Mouse (Mus musculus) left cerebral cortex, adult 9 months (tissue): ENCODE data around the gene Spout1.

ENCODE experiments used
- DNase-seq, 2 experiments: peaks; one replicate each; pipeline ENCODE4 v3.0.0; 2022; ENCODE audit warnings: low spot score in 2 of 2

Spout1 gene

DNA sequence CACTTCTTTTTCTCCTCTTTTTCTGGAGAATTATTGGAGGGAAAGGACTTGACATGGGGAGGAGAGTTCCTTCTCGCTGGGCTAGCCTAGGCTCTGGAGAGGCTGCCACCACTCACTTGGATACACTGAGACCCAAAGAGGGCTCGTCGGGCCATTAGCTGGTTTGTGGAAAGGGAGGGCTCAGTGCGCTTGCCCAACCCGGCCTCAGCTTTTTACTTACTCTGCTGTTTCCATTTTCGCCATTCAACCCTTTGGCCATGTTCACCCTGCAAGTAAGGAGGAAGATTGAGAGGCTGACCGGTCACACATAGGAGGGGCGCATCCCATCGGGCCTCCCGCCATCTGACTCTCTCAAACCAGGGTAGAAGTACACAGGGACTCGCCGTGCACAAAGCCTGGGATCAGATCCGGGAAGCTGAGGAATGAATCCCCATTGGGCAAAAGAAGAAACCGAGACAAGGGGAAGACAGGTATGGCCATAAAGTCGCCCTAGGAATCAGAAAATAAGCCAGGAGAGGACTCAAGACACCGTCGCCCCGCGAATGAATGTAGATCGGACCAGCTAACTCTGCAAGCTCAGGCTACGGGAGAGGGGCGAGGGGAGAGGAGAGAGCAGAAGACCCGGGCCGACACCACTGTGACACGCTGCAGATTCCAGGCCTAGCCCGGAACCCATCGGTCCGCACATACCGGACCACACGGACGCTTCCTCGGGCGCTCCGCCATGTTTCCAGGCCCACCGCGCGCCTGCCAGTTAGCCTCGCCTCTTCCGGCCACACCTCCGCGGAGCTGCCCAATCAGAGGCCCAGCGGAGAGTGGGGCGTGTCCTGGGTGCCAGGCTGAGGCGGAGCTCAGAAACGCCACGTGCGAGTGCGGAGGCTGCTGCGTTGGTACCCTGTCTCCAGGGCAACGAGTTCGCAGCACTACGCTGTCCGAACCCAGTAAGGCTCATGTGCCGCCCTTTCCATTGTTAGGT lies at the start of gene Spout1:
Spout1 (minus strand) TSS at position 760 of the 976 bp plus-strand sequence.
- DNase-seq: peak; percentile 91 to 95

DNA sequence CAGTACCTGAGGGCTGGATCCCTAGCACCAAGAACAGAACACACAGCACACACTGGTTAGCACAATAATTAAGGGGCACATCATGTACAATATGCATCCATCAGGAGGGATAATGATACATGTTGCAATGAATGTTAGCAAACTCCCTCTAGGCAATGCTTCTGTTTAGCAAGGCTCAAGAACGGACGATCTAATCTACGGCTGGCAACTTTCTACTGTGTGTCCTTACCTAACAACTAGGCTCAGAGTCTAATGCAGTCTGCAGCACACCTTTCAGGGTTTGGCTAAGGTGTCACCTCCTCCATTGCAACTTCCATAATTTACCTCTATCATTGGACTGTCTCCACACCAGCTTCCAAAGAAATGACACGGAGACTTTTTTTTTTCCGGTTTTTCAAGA lies 38.0 kb upstream of the Spout1 start:
- no peak for DNase-seq

DNA sequence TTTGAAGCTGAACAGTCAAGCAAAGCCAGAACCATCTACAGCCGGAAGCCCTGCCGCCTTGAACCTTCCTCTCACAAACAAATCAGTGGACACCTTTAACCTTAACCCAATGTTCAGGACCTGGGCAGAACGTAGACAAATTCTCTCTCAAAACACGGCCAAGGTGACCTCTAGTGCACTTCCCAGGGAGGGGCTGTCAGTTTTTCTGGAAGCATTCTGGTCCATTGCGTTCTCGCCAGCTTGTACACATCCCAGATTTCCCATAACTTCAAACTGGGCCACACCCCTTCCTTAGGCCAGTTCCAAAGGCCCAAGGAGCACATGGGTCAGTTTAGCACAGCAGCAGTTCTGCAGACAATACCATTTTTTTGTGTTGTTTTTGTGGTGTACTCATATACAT lies 37.2 kb upstream of the Spout1 start:
- DNase-seq: no peak

DNA sequence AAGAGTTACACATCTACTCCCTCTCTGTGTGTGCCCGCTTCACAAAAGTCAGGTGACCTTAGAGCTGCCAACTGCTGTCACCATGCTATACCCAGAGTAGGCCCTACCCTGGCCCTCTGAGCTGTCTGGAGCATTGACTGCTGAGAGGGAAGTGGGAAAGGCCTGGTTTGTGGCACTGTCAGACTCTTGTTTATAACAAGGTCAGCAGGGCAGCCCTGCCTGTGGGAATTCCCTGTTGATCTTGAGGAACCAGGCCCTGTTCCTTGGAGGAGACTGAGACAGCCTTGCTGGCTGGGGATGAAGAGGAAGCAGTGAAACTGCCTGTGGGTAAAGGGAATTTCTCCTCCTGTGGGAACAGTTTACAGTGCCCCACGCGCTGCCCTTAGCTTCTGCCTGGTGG lies 36.5 kb upstream of the Spout1 start:
- no peak for DNase-seq

DNA sequence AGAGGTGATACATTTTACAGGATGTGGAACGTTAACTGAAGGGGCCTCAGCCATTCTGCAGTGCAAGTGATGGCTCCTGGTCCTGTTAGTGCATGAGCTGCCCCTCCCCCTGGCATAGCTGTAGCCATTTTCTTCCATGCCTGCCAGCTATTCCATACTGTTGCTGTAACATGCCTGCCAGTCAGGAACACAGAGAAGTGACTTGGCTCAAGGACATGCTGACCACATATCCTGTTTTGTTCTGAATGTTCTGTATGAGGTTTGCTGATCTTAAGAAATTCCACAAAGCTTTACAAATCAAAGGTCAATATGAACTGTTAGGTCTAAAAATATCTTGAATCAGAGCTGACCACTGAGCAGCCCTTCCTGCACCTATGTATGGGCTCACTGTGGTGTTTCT lies 34.7 kb upstream of the Spout1 start:
- no peak for DNase-seq

DNA sequence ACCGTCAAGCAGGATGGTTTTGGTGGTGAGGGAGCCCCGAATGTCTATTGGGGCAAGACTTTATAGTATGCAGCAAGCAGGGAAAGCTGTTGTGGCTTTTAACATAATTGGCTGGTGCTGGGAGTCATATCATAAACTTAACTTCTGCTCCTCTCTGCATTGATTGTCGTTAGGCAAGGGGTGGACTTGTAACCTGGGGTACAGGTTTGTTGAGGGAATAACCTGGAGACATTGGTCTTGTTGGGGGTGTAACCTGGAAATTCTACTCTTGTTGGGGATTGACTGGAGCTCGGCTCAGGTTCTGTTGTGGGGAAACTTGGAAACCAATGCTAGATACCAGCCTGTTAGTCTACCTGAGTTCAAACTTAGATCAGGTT lies 33.9 kb upstream of the Spout1 start:
- no peak for DNase-seq

DNA sequence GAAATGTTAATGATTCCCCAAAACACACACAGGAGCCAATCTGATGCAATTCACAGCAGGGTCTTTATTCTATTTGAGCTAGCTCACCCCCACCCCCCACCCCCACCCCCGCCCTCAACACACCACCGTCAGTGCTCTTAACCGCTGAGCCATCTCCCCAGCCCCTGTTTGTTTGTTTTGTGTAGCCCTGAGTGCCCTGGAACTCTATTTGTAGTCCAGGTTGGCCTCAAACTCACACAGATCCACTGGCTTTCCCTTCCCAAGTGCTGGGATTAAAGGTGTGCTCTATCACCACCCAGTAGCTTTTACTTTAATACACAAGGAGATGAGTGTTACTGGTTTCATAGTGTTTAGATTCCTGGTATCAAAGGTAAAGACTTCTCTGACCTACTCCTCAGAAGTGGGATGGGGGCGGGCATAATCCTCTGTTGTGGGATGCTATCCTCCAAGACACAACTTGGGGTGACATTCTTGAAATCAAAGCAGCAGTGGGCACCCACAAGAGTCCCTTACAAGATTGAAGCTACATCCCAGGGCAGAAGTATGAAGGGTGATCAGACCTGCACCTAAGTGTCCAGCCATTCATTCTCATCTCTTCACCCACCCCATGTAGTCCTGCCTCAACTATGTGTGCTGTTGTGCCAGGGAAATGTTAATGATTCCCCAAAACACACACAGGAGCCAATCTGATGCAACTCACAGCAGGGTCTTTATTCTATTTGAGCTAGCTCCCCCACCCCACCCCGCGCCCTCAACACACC lies 33.3 kb upstream of the Spout1 start:
- no peak for DNase-seq

DNA sequence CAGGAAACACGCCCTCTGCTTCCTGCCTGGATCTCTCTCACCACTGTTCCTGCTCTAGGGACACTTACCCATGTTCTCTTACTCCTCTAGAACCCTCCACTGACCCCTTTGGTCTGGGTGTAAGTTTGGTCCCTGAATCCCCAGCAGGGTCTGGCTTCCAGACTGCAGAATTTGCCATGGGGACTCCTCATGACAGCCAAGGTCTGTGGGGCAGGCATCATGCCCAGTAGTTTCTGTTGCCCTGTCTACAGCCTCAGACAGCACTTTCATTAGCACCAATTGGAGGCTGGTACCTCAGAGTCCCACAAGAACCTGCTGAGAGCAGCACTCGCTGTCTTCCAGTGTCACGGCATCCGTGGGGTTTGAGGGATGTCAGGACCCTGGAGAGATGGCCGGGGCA lies 29.6 kb upstream of the Spout1 start:
- DNase-seq: no peak

DNA sequence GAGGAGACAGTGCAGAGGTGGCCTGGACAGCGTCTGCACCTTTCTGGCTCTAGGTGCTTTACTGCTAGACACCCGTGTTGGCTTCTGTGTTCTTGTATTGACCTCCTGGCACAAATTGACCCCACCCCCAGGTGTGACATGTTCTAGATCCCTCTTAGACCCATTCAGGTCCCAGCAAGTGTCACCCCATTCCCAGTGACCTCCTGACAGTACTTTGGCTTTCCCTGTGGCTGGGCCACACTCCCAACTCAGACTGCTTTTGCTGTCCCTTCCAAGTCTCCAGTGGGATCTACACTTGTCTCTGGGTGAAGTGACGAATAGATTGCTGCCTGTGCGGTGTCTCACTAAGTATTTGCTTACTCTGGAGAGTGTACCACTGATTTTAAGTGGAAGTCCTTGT lies 29.1 kb upstream of the Spout1 start:
- no peak for DNase-seq

DNA sequence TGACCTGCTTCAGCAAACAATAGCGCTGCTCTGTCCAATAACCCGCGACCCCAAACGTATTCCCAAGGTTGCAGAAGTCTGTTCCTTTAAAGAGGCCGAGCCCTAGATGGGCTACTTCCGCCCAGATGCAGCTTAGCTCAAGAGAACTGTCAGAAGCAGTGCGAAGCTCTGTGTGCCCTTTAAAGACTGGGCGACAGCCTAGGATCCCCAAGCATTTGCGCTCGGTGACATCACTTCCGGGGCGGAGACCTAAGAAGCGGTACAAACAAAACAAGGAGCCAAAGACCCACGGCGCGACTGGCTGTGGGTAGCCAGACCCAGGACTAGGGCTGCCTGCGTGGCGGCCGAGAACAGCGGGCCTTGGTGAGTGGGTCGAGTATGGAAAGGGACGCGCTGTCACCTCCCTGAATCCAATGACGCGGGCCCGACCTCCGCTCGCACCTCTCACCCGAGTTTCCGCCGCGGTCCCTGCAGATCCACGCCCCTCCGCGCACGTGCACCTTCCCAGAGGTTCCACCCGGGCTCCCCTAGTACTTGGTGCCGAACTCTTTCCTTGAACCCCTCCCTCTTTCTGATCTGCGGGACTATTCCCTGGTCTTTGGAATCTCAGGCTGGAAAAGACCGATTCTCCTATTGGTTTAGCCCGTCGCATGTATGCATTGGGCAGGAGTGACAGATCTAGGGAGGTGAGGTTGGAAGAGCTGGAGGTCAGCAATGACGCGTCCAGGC lies 27.5 kb upstream of the Spout1 start, which contains the start of gene Kyat1:
Kyat1 (minus strand) TSS at position 219 of the 729 bp plus-strand sequence.
- peak; percentile 80 to 94 for DNase-seq

DNA sequence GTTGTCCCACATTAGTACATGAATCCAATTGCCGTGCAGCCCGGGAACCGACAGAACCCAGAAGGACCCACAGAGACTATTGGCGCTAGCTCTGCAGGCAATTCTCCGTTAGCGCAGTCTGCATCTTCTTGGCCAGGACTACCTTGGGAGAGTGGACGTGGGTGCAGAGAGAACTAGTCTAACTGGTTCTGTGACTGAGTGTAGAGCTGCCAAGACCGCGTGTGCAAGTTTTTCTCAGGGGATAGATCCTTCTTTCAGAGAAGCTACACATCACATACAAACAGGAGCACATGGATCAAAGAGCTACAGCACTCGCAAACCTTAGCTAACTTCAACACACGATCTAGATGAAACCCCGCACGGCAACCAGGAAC lies 27.0 kb upstream of the Spout1 start:
- DNase-seq: no peak

DNA sequence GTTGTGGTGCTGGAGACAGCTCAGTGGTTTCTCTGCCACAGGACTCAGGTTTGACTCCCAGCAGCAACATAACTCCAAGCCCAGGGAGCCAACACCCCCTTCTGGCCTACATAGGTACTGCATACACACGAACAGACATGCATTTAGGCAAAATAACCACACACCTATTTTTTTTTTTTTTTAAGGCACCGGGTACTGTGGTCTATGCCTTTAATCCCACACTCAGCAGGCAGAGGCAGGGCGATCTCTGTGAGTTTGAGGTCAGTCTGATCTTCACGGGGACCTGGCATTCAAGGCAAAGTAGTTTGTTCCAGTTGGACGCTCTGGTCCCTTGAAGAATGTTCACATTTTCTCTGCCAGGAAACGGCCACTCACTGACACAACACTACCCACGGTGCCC lies 25.2 kb upstream of the Spout1 start:
- no peak for DNase-seq

DNA sequence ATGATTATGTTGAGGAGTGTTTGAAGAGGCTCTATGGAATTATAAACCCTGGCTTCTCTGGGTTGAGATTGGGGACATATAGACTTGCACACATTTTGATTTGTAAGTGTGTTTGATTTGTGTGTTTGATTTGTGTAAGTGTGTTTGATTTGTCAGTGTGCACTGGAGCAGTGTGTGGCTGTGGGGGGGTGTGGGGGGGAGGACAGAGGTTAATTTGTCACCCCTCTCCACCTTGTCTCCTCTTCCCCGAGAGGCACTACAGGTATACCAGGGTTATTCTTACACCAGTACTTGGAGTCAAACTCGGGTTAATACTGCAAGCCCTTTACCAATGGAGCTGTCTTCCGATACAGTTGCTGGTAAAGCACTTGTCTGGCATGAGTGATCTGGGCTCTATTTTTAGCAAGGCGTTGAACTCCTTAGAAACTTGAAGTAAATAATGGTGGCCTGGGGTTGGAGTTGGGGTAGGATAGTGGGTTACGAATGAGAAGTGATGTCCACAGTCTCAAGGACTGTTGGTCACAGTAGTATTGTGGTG lies 22.2 kb upstream of the Spout1 start:
- DNase-seq: no peak

DNA sequence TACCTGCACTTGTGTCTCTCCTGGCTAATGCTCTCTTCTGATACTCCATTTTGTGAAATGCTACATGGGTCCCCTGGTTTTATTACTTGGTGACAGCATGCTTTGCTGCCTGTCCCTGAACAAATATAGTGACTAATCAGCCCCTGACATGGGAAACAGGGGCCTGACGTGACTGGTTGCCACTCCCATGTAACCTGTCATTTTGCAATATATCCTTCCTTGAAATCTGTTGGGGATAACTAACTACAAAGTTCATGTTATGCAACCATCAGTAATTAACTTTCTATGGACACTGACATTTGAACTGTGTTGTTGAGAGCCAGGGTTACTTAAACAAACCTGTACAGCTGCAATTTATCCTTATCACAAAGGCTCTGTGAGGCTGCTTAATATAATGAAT lies 21.7 kb upstream of the Spout1 start:
- DNase-seq: no peak

DNA sequence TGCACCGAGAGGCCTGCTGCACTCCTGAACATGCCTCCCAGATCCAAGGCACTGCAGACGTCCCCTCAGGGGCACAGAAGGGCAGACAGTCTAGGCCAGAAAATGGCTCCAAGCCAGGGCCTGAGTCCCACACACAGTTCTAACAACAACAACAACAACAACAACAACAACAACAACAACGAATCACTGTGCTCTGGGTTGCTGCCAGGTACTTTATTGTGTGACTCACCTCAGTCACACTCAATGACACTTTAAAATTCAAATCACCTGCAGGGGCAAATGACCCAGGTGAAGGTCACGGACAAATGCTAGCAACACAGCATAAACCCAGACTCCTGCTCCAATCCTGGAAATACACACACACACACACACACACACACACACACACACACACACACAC lies 19.8 kb upstream of the Spout1 start:
- DNase-seq: no peak

DNA sequence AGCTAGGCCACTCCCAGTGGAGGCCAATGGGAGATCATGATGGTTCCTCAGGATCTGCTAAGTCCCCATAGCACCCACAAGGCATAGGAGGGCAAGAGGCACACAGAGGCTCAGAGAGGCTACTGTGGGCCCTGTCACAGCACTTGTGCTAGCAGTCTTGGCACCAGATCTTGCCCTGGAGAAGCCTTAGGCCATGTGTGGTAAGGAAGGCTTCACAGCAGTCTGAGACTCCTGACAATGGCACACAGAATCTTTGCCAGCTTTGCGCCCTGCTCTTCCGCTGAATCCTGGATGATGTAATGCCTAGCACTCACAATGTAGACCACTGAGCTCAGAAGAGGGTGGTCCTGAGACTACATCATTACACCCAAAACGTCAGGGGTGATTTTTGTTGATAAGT lies 16.4 kb upstream of the Spout1 start:
- DNase-seq: no peak

DNA sequence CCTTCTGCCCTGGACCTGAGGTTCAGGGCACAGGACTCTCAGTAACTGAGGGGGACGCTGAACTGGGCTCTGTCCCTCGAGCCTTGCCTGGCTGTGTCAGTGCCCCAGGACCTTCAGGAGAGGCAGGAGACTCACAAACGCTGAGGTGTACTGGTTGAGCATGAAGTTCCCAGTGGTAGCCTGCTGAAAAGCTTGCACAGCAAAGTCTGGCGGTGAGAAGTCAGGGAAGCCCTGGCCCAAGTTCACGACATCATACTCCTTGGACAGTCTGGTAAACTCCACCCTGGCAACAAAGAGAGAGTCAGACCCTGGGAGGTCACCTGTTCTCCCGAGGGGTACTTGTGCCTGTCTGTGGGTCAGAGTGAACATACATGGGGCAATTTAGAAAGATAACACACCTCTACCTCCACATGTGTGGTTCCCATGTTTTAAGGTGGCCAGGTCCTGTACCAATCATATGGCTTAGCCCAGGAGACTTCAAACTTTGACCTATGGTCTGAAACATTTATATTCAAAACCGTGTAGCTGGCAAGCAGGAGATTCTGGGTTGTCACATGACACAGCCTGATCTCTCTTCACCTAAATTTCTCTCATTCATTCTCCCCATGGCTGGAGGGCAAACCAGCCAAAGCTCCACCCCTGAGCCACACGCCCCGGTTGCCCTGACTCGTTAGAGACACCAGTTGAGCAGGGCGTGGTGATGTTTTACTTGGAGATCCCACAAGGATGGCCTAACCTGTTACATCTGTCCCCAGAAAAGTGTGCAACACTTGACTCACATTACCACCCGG lies 13.7 kb upstream of the Spout1 start:
- DNase-seq: no peak

DNA sequence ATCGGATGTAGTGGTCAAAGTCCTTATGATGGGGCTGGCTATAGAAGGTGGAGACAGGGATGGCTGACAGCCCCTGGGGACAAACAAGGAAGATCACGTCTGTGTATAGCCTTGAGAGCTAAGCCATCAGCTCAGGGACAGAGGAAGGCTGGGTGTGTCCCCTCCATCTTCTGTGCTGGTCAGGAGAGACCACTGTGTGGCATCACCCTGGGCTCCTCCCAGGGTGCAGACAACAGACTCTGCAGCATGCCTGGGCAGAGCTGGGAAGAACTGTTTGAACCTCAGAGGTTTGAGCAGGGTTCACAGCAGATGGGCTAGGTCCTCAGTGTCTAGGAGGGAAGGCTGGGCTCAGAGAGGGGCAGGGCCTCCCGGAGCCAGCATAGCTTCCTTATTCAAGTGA lies 7.4 kb upstream of the Spout1 start:
- DNase-seq: no peak

DNA sequence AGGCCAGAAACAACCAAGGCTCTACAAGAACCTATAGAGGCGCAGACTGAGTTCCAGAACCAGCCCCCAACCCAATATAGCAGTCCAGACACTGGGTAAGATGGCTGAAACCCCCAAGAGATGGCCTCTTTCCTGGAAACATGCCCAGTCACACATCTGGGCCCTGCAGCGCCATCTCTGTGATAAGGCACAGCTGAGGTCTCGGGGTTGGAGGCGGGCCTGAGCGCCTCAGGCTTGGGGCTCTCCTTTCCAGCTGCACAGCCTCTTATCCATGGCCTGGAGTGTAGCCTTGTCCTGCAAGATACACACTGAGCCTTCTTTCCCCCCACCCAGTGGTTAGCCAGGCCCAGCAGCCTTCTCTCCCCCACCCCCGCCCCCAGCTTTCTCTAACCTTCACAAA lies 7.0 kb upstream of the Spout1 start:
- no peak for DNase-seq

DNA sequence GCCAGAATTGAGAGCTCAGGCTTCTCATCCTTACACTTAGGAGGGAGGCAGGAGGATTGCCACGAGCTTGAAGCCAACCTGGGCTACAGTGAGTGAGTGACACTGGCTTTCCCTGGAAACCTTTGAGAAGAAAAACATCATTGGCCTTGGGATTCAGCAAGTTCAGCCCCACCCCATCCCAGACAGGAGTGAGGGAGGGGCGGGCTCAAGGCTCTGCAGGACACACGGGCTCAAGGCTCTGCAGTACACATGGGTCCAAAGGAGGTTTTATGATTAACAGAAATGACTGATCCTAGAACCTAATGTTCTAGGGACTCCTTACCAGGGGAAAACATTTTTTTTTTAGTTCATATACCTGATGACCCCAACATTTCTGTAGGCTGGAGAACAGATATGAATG lies 5.5 kb upstream of the Spout1 start:
- DNase-seq: no peak

DNA sequence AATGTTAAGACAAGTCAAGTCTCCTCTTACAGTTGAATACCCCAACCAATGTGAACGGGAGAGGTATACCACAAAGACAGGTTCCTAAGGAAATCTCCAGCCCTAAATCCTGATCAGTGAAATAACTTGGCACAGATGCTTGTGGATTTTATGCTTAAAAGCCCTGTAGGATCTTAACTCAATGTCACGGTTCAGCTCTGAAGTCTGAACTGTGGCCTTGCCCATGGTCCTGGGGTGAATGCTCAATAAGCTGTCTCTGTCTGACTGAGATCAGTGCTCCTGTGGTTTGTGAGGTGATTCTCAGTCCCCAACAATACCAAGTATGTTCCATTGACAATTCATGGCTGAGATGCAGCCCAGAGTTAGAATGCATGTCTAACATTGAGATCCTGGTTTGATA lies 4.2 kb upstream of the Spout1 start:
- DNase-seq: no peak
